Mouse (Mus musculus): ENCODE measurements around the gene Per1. TPM values are rescaled to one million over a fixed set of nuclear protein-coding genes. Genes with fewer than 3 reads are reported as not detected.

Gene Per1
- 6.8 and 9.4 TPM in 2 replicates for polyA plus RNA-seq (2012; rRNA removed)

GRCm38 (mm10) chr11:69094697-69095429, at the start of gene Per1:
Gene Per1, plus strand, starts transcription at chr11:69095217.

DNA sequence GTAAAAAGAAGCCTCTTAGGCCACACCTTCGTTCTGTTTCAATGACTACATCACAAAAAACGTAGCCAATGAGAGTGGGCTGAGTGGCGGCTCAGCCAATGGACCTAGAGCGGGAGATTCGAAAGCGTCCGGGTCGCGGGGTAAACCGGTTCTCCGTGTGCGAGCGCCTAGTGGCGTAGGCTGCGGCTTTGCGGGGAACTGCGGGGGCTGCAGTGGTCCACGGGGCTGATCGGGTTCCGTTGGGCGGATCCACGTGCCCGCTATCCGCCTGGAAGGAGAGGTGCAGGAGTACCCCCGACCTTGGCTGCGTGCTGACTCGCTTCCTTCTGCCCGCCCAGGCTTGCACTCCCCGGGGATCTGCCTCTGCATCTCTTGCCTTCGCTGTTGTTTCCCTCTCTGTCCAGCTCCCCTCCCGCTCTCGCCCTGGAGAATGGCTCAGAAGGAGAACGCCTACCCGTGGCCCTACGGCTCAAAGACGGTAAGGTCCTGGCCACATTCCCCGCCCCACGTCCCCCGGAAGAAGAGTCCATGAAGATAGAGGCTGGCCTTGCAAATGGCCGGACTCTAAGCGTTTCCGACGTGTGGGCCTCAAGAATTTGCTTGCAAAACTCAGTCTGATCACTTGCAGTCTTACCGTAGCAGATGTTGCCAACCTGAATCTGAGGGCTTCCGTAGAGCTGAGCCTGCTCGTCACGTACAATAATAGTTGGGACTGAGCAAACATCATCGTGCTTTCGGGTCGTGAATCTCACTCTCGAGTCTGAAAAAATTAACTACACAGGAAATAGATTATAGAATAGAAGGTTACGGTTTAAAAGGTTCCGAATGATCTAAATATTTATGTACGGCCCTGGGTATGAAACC, 49.3 kb upstream of the Per1 start, which contains the start of gene Aurkb:
Gene Aurkb, plus strand, starts transcription at position 117 of the 864 bp plus-strand sequence.

GRCm38 (mm10) chr11:69059357-69059974, 35.6 kb upstream of the Per1 start, which contains the start of gene Borcs6:
Gene Borcs6, plus strand, starts transcription at chr11:69059717.

GRCm38 (mm10) chr11:69070590-69071222, 24.3 kb upstream of the Per1 start, which contains the start of gene Tmem107:
Gene Tmem107, plus strand, starts transcription at chr11:69070806.

DNA sequence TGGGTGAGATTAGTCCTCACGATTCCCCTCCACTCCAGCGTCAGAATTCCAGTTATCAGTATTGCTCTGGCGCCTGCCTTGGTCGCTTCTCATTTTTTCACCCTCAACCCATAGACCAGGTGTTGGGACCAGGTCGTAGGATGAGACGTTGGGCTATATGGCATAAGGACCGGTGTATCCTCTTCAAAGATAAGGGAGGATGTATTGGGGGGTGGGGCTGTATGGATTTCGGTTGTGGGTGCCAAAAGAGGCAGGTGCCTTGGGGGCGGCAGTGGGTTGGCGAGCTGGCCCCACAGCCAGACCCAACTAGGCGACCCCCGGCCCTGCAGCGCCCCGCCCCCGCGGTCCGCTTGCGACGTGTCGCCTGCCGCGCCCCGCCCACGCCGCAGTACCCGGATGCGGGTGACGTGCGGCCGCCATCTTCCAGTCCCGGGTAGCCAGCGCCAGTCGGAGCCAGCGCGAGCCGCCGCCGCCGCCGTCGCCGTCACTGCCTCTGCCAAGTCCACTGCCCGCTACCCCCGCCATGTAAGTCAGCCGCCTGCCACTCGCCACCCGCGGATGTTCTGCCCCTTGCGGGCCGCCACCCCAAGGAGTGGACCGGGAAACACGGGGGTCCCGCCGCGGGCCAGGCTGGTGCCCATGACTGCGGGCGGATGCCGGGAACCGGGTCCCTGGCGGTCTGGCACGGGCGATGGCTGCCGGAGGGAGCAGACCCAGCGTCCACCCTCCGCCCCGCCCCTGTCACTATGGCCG, 6.7 kb upstream of the Per1 start, which contains the start of gene Vamp2:
Gene Vamp2, plus strand, starts transcription at position 388 of the 753 bp plus-strand sequence.

DNA sequence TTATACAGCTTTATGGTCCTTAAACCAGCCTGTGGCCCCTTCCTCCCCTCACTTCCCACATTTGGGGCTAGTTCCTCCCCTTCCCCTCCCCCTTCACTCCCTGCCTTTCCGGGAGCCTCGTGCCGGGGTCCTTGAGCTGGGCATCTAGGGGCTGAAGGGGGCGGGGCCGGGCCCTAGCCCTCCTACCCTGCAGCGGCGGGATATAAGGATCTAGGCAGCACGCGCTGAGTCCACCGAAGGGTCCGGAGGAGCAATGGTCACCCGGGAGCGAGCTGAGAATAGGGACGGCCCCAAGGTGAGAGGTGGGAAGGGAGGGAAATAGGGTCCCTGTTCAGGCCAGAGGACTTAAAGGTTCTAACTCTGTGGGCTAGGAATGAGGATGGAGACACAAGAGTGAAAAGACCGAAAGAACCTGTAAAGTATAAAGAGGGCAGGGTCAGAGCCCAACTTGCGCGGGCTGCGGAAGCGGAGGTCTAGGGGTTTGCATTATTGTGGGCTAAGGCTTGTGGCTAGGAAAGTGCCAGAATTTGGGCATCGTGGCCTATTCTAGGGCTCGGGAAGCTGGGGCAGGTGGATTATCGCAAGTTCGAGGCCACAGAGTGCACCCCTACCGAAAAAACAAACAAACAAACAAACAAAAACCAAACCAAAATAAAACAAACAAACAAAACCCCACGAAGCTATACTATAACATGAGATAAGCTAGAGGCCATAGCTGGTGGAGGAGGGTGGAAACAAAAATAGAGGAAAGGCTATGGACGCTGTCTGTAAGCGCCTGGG, 25.4 kb downstream of the Per1 start, which contains the start of gene Hes7:
Gene Hes7, plus strand, starts transcription at position 184 of the 780 bp plus-strand sequence.

DNA sequence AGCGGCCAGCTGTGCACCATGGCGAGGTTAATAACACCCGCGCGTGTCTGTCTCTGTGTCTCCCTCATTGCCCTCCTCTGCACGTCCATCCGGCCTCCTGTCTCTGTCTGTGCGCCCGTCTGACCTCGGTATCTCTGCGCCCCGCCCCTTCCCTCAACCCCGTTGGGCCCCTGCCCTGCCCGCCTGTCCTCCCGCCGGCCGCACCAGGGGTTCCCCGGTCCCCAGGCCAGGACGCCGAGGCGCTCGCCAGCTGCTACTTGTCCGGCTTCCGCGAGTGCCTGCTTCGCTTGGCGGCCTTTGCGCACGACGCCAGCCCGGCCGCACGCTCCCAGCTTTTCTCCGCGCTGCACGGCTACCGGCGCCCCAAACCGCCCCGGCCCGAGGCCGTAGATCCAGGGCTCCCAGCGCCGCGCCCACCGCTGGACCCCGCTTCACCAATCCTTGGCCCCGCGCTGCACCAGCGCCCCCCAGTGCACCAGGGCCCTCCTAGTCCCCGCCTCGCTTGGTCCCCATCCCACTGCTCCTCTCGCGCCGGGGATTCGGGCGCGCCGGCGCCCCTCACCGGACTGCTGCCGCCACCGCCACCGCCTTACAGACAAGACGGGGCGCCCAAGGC, 27.4 kb downstream of the Per1 start, which contains the start of gene 9130213A22Rik:
Gene 9130213A22Rik, minus strand, starts transcription at position 254 of the 616 bp plus-strand sequence.

GRCm38 (mm10) chr11:69125852-69125918, 30.7 kb downstream of the Per1 start, which contains the start of gene Aloxe3:
Gene Aloxe3, plus strand, starts transcription at chr11:69125896.

GRCm38 (mm10) chr11:69156800-69157199, 61.8 kb downstream of the Per1 start, which contains the start of gene Alox12b:
Gene Alox12b, plus strand, starts transcription at chr11:69156989.

Other genes starting within 250 kb of the Per1 start
- 26.5 and 28.7 TPM in 2 replicates for gene Ndel1, start 223.4 kb upstream of the Per1 start, polyA plus RNA-seq (2012; rRNA removed)
- gene Rnf222, start 206.7 kb upstream of the Per1 start, polyA plus RNA-seq (2012; rRNA removed) = 0.06 TPM in 2 replicates
- 1,723 and 1,900 TPM in 2 replicates for gene Rpl26, start 193.6 kb upstream of the Per1 start, polyA plus RNA-seq (2012; rRNA removed)
- gene Odf4, start 168.1 kb upstream of the Per1 start, polyA plus RNA-seq (2012; rRNA removed) = not detected in 2 replicates
- gene Arhgef15, start 137.7 kb upstream of the Per1 start, polyA plus RNA-seq (2012; rRNA removed) = 2.4 and 3.3 TPM in 2 replicates
- gene Slc25a35, start 127.1 kb upstream of the Per1 start, polyA plus RNA-seq (2012; rRNA removed) = 0.50 and 0.72 TPM in 2 replicates
- gene Rangrf, start 120.0 kb upstream of the Per1 start, polyA plus RNA-seq (2012; rRNA removed) = 9.2 and 10.1 TPM in 2 replicates
- gene Pfas, start 86.8 kb upstream of the Per1 start, polyA plus RNA-seq (2012; rRNA removed) = 5.6 and 6.6 TPM in 2 replicates
- 13.8 and 16.8 TPM in 2 replicates for gene Ctc1, start 79.3 kb upstream of the Per1 start, polyA plus RNA-seq (2012; rRNA removed)
- gene Aurkb, start 49.6 kb upstream of the Per1 start, polyA plus RNA-seq (2012; rRNA removed) = 37.0 and 39.6 TPM in 2 replicates
- 6.1 and 6.7 TPM in 2 replicates for gene Borcs6, start 35.5 kb upstream of the Per1 start, polyA plus RNA-seq (2012; rRNA removed)
- 9.0 and 9.5 TPM in 2 replicates for gene Tmem107, start 24.4 kb upstream of the Per1 start, polyA plus RNA-seq (2012; rRNA removed)
- 28.3 and 32.3 TPM in 2 replicates for gene Vamp2, start 6.7 kb upstream of the Per1 start, polyA plus RNA-seq (2012; rRNA removed)
- gene Hes7, start 25.2 kb downstream of the Per1 start, polyA plus RNA-seq (2012; rRNA removed) = 0.15 and 0.19 TPM in 2 replicates
- gene 9130213A22Rik, start 27.4 kb downstream of the Per1 start, polyA plus RNA-seq (2012; rRNA removed) = 0.11 and 0.12 TPM in 2 replicates
- 0.10 and 0.26 TPM in 2 replicates for gene Aloxe3, start 30.7 kb downstream of the Per1 start, polyA plus RNA-seq (2012; rRNA removed)
- gene Alox12b, start 61.8 kb downstream of the Per1 start, polyA plus RNA-seq (2012; rRNA removed) = not detected in 2 replicates
- 0.01 TPM in 1 of 2 replicates, not detected in the other for gene Alox8, start 102.6 kb downstream of the Per1 start, polyA plus RNA-seq (2012; rRNA removed)
- gene Gucy2e, start 141.8 kb downstream of the Per1 start, polyA plus RNA-seq (2012; rRNA removed) = under 0.01 TPM in 1 of 2 replicates, not detected in the other
- 5.7 and 6.8 TPM in 2 replicates for gene Cntrob, start 228.6 kb downstream of the Per1 start, polyA plus RNA-seq (2012; rRNA removed)
- 44.6 and 47.5 TPM in 2 replicates for gene Trappc1, start 228.8 kb downstream of the Per1 start, polyA plus RNA-seq (2012; rRNA removed)
- 0.18 and 0.22 TPM in 2 replicates for gene Kcnab3, start 231.0 kb downstream of the Per1 start, polyA plus RNA-seq (2012; rRNA removed)
- gene Rnf227, start 245.2 kb downstream of the Per1 start, polyA plus RNA-seq (2012; rRNA removed) = 0.41 and 0.54 TPM in 2 replicates